In the genomic region with DNA sequence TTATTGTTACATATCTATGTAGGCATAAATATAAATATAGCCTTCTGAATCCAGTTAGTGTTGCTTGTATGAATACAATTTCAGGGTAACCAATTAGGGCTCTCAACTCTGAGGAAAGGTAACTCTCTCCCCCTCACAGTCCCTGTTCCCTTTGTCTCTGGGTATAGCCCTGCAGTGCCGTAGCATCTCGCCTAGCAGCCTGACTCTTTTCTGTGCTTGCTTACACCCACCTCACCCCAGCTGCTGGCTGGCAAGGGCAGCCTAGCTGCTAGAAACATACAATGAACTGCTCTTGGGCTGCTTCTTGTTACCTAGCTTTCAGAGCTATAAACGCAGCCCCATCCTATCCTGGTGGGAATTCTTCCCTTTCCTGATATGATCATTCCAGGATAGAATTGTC, we compare ENCODE assay signal across 21 mouse cellular contexts.
"Had no signal": no experiment of that assay in that cellular context is flagged by ENCODE, and none has a peak within 500 bp of the region (broad histone marks: within the 10 kb centered on the region; RNA-seq: fewer than 3 reads in every experiment).

No protein-coding gene starts in this region.

- H3K27ac ChIP-seq: intestine, embryonic 15.5 days; kidney, embryonic 15.5 days; limb, embryonic 10.5 days; limb, embryonic 13.5 days; liver, embryonic 12.5 days; liver, embryonic 15.5 days; lung, embryonic 15.5 days; midbrain, embryonic 10.5 days; midbrain, embryonic 13.5 days had no signal

- DNase-seq: kidney, adult 11 months; kidney, adult 8-10 months; kidney, postnatal 10 days; kidney, postnatal 36 days; liver; lung, adult 18-20 months; lung, postnatal 10 days; lung, postnatal 36 days; thymus, adult 18-20 months; thymus, postnatal 36 days had no signal

- H3K4me3 ChIP-seq: intestine, embryonic 15.5 days; kidney, embryonic 15.5 days; limb, embryonic 10.5 days; limb, embryonic 13.5 days; liver, embryonic 12.5 days; liver, embryonic 15.5 days; lung, embryonic 15.5 days; megakaryocyte, embryonic 14.5 days; midbrain, embryonic 10.5 days; midbrain, embryonic 13.5 days had no signal

- ATAC-seq: intestine, embryonic 15.5 days; liver, embryonic 12.5 days; midbrain, embryonic 13.5 days; midbrain, embryonic 16.5 days had no signal
